Mouse (Mus musculus): ENCODE data around the gene Cdiptos. TPM values are rescaled to one million over a fixed set of nuclear protein-coding genes. Genes with fewer than 3 reads are reported as not detected.
A peak's percentile ranks its signal among the peaks of the same experiment; 100 is the strongest.

The Cdiptos gene
- total and polyA plus RNA-seq, 2 experiments from 2014 or later: 1.5 TPM; not detected in 1

DNA sequence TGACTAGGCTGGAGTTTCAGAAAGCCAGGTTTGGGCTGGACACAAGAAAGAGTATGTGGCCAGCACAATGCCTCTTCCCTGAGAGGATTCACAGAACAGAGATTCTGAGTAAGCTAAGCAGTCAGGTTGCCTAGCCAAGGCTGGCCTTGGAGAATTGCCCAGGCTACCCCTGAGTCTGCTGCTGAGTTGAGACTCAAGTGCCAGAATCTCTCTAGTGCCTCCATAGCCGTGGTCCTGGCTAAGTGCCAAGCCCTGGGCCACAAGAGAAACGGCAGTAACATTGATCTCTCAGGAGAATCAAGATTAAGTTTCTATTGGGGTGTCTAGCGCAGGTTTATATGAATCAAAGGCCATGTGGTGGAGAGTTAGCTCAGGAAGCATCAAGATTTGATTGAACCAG lies 10.3 kb downstream of the Cdiptos start:
- Histone ChIP-seq H3K4me1 (ENCODE audit: control insufficient read depth, insufficient read depth) (no peaks in the 10 kb centered on the region), H3K9me3 (replicated peaks; ENCODE audit: control insufficient read depth, low read length) (no peaks in the 10 kb centered on the region), H3K36me3 (replicated peaks; ENCODE audit: control insufficient read depth, insufficient read depth, low read length) (no peaks in the 10 kb centered on the region), H3K4me3 (ENCODE audit: low read depth, low read length) (no peak overlapping the region), H3K27me3 (ENCODE audit: control insufficient read depth, insufficient read depth, low read length) (peaks cover 13% of the 10 kb centered on the region), H3K9ac (replicated peaks; ENCODE audit: low read depth, low read length) (no peak overlapping the region), H3K27ac (ENCODE audit: low read depth) (no peak overlapping the region), H3K4me2 (ENCODE audit: low read depth, low read length) (no peak overlapping the region)
- DNase-seq (ENCODE audit: low spot score) (no peak), ATAC-seq (ENCODE audit: insufficient read depth, low read depth) (no peak)
- TF ChIP-seq EP300 (IDR thresholded peaks at IDR 0.05; ENCODE audit: low read depth): no peak
- no peak for TF ChIP-seq CTCF (IDR thresholded peaks at IDR 0.05; ENCODE audit: low read depth)
- 36% methylated on average over 3 of the region's 3 CpGs for WGBS

DNA sequence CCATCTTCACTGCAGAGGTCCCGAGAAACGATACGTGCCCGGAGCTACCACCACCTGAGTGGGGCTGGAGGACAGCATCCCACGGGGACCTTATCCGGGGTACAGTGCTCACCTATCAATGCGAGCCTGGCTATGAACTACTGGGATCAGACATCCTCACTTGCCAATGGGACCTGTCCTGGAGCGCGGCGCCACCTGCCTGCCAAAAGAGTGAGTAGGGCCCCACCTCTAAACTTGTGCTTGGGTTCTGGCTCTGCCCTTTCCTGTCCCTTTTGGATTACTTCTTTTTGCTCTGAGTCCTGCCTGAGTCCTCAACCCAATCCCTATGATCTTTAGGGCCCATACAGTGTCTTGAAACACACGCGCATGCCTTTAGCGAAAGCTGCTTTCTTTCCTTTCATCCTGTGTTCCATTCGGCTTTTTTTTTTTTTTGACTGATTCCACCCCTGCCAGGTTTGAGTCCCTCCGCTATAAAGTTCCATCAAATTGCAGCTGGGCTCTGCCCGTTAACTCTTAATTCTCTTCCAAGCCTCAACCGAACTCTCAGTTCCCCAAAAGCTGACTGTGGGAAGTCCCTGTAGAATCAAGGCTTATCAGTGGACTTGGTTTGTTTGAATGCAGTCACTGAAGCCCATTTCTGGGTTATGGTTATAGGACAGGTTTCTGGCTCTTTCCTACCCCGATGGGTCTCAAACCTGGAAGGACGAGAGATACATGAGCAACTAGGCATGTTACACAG lies 12.2 kb downstream of the Cdiptos start:
- Histone ChIP-seq H3K4me1 (ENCODE audit: control insufficient read depth, insufficient read depth) (no peaks in the 10 kb centered on the region), H3K27me3 (ENCODE audit: control insufficient read depth, insufficient read depth, low read length) (peaks cover 13% of the 10 kb centered on the region), H3K36me3 (replicated peaks; ENCODE audit: control insufficient read depth, insufficient read depth, low read length) (no peaks in the 10 kb centered on the region), H3K27ac (ENCODE audit: low read depth) (no peak overlapping the region), H3K9ac (replicated peaks; ENCODE audit: low read depth, low read length) (no peak overlapping the region), H3K9me3 (replicated peaks; ENCODE audit: control insufficient read depth, low read length) (no peaks in the 10 kb centered on the region), H3K4me3 (ENCODE audit: low read depth, low read length) (no peak overlapping the region), H3K4me2 (ENCODE audit: low read depth, low read length) (no peak overlapping the region)
- TF ChIP-seq EP300 (IDR thresholded peaks at IDR 0.05; ENCODE audit: low read depth) (no peak), CTCF (IDR thresholded peaks at IDR 0.05; ENCODE audit: low read depth) (peak; percentile 60)
- peak; percentile 16 for DNase-seq (ENCODE audit: low spot score)
- no peak for ATAC-seq (ENCODE audit: insufficient read depth, low read depth)
- WGBS: 30% methylated on average over 19 of the region's 19 CpGs

DNA sequence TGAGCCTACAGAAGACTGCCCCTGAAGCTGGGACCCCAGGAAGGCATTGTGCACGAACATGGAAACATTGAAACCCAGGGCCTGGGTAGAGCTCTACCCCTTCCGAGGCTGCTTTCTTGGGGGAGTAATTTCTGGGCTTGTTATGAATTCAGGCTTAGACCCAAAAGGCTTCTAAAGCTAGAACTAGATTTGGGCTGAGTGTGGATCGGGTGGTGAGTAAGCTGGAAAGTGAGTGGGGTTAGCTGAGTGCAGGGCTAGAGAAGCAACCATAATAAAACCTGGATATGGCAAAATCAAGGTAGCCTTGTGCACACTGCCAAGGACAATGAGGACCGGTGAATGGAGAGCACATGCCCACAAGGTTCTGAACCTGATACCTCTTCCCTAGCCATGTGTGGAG lies 13.9 kb downstream of the Cdiptos start:
- no peak overlapping the region for H3K4me3 ChIP-seq (ENCODE audit: low read depth, low read length)
- H3K27me3 ChIP-seq (ENCODE audit: control insufficient read depth, insufficient read depth, low read length): peaks cover 13% of the 10 kb centered on the region
- H3K9me3 ChIP-seq (replicated peaks; ENCODE audit: control insufficient read depth, low read length): no peaks in the 10 kb centered on the region
- no peak overlapping the region for H3K27ac ChIP-seq (ENCODE audit: low read depth)
- DNase-seq (ENCODE audit: low spot score): no peak
- H3K36me3 ChIP-seq (replicated peaks; ENCODE audit: control insufficient read depth, insufficient read depth, low read length): no peaks in the 10 kb centered on the region
- H3K4me1 ChIP-seq (ENCODE audit: control insufficient read depth, insufficient read depth): no peaks in the 10 kb centered on the region
- H3K9ac ChIP-seq (replicated peaks; ENCODE audit: low read depth, low read length): no peak overlapping the region
- TF ChIP-seq CTCF (IDR thresholded peaks at IDR 0.05; ENCODE audit: low read depth) (no peak), EP300 (IDR thresholded peaks at IDR 0.05; ENCODE audit: low read depth) (no peak)
- 74% methylated on average over 4 of the region's 4 CpGs for WGBS
- no peak overlapping the region for H3K4me2 ChIP-seq (ENCODE audit: low read depth, low read length)
- no peak for ATAC-seq (ENCODE audit: insufficient read depth, low read depth)

DNA sequence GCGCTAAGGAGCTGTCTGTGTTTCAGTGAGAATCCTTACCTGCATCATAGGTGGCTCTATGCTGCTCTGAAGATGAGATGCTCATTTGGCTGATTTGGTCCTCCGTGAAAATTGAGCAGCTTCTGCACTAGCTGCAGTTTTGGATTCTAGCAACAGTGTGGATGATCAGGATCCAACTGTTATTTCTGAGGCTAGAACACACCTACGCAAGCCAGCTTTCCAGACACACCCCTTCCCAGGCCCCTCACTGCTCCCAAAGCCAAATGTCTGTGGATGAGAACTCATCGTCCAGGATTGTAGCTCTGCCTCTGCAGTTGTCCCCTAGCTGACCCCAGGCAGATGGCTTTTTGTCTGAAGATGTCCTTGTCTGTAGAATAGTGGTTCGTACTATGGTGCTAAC lies 14.8 kb downstream of the Cdiptos start:
- no peak for TF ChIP-seq EP300 (IDR thresholded peaks at IDR 0.05; ENCODE audit: low read depth)
- Histone ChIP-seq H3K27me3 (ENCODE audit: control insufficient read depth, insufficient read depth, low read length) (peaks cover 13% of the 10 kb centered on the region), H3K4me1 (ENCODE audit: control insufficient read depth, insufficient read depth) (no peaks in the 10 kb centered on the region), H3K27ac (ENCODE audit: low read depth) (no peak overlapping the region), H3K9ac (replicated peaks; ENCODE audit: low read depth, low read length) (no peak overlapping the region), H3K4me3 (ENCODE audit: low read depth, low read length) (no peak overlapping the region), H3K4me2 (ENCODE audit: low read depth, low read length) (no peak overlapping the region), H3K9me3 (replicated peaks; ENCODE audit: control insufficient read depth, low read length) (no peaks in the 10 kb centered on the region), H3K36me3 (replicated peaks; ENCODE audit: control insufficient read depth, insufficient read depth, low read length) (no peaks in the 10 kb centered on the region)
- DNase-seq (ENCODE audit: low spot score) (no peak), ATAC-seq (ENCODE audit: insufficient read depth, low read depth) (no peak)
- 72% methylated on average over 5 of the region's 5 CpGs for WGBS

DNA sequence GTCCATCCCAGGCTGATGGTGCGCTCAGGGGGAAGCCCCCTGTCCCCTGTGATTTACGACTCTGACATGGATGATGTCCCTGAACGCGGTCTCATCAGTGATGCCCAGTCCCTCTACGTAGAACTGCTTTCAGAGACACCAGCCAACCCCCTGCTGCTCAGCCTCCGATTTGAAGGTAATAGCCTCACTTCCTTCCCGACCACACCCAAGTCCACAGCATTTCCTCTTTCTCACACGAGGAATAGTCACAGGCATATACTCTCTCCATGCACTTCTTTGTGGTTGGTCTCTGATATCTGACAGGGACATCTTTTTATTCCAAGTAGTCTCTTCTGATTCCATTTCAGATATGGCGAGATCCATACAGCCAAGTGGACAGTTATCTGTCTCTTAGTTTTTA lies 16.1 kb downstream of the Cdiptos start:
- Histone ChIP-seq H3K36me3 (replicated peaks; ENCODE audit: control insufficient read depth, insufficient read depth, low read length) (no peaks in the 10 kb centered on the region), H3K9ac (replicated peaks; ENCODE audit: low read depth, low read length) (no peak overlapping the region), H3K27me3 (ENCODE audit: control insufficient read depth, insufficient read depth, low read length) (peaks cover 13% of the 10 kb centered on the region), H3K4me3 (ENCODE audit: low read depth, low read length) (no peak overlapping the region), H3K4me2 (ENCODE audit: low read depth, low read length) (no peak overlapping the region), H3K9me3 (replicated peaks; ENCODE audit: control insufficient read depth, low read length) (no peaks in the 10 kb centered on the region), H3K27ac (ENCODE audit: low read depth) (no peak overlapping the region), H3K4me1 (ENCODE audit: control insufficient read depth, insufficient read depth) (no peaks in the 10 kb centered on the region)
- no peak for DNase-seq (ENCODE audit: low spot score)
- 59% methylated on average over 9 of the region's 9 CpGs for WGBS
- no peak for TF ChIP-seq CTCF (IDR thresholded peaks at IDR 0.05; ENCODE audit: low read depth)
- no peak for TF ChIP-seq EP300 (IDR thresholded peaks at IDR 0.05; ENCODE audit: low read depth)
- no peak for ATAC-seq (ENCODE audit: insufficient read depth, low read depth)

DNA sequence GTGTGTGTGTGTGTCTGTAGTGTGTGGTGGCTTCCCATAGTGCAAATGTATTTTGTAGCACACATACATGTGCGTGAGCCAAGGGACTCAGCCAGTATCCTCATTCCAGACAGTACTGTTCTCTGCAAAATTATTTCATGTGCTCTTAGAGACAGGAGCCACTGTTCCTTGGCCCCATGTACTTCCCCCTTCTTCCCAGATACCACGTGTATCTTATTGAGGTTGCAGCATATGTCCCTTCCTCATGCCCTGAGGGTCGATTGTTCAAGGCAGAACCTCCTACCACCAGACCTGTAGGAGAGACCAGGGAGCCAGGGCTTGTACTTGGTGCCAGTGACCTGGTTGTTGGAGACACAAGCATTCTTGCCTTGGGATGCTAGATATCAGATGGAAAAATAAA lies 20.8 kb downstream of the Cdiptos start:
- H3K9ac ChIP-seq (replicated peaks; ENCODE audit: low read depth, low read length): no peak overlapping the region
- no peaks in the 10 kb centered on the region for H3K9me3 ChIP-seq (replicated peaks; ENCODE audit: control insufficient read depth, low read length)
- H3K4me2 ChIP-seq (ENCODE audit: low read depth, low read length): no peak overlapping the region
- ATAC-seq (ENCODE audit: insufficient read depth, low read depth) (no peak), DNase-seq (ENCODE audit: low spot score) (no peak)
- H3K36me3 ChIP-seq (replicated peaks; ENCODE audit: control insufficient read depth, insufficient read depth, low read length): no peaks in the 10 kb centered on the region
- peaks cover 8% of the 10 kb centered on the region for H3K4me1 ChIP-seq (ENCODE audit: control insufficient read depth, insufficient read depth)
- peaks cover 19% of the 10 kb centered on the region for H3K27me3 ChIP-seq (ENCODE audit: control insufficient read depth, insufficient read depth, low read length)
- TF ChIP-seq EP300 (IDR thresholded peaks at IDR 0.05; ENCODE audit: low read depth) (no peak), CTCF (IDR thresholded peaks at IDR 0.05; ENCODE audit: low read depth) (no peak)
- WGBS: 49% methylated on average over 3 of the region's 3 CpGs
- no peak overlapping the region for H3K27ac ChIP-seq (ENCODE audit: low read depth)
- H3K4me3 ChIP-seq (ENCODE audit: low read depth, low read length): no peak overlapping the region

Measured in heart, postnatal 0 days (tissue).